Mouse (Mus musculus): ENCODE data around the gene Pagr1b. TPM values are rescaled to one million over a fixed set of nuclear protein-coding genes. Genes with fewer than 3 reads are reported as not detected.
A peak's percentile ranks its signal among the peaks of the same experiment; 100 is the strongest.

The Pagr1b gene
- total and polyA plus RNA-seq, 3 experiments = not detected

DNA sequence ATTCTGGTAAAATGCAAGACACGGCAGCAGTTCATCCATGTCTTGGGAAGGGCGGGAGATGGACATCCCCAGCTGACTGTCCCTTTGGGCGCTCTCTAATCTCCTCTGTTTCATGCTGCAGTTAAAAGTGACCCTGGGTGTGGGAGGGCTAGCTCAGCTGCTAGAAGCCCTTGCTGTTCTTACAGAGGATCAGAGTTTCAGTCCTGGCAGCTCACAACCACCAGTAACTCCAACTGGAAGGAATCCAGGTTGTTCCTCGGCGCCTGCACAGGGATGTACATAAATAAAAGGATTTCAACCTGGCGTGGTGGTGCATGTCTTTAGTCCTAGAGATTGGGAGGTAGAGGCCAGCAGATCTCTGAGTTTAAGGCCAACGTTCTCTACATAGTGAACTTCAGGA, 33.2 kb downstream of the Pagr1b start:
- Histone ChIP-seq H3K27me3 (ENCODE audit: control insufficient read depth, insufficient read depth, low read length) (no peaks in the 10 kb centered on the region), H3K4me3 (no peak overlapping the region), H3K4me1 (ENCODE audit: control insufficient read depth, insufficient read depth, low read length) (no peaks in the 10 kb centered on the region; the same call in 1 of the 2 replicates), H3K79me2 (replicated peaks; ENCODE audit: control insufficient read depth, insufficient read depth, low read length) (no peaks in the 10 kb centered on the region), H3K27ac (no peak overlapping the region), H3K36me3 (ENCODE audit: control insufficient read depth, insufficient read depth, low read length) (peaks cover 3% of the 10 kb centered on the region; the same call in 1 of the 2 replicates), H3K9ac (ENCODE audit: low read depth, low read length) (no peak overlapping the region)
- no peak for DNase-seq
- TF ChIP-seq CTCF (IDR thresholded peaks at IDR 0.05) (no peak), POLR2A (IDR thresholded peaks at IDR 0.05; ENCODE audit: insufficient read depth, low read depth, low read length) (no peak), EP300 (IDR thresholded peaks at IDR 0.05; ENCODE audit: insufficient read depth, low read depth, low read length) (no peak)
- WGBS = 65% methylated on average over 7 of the region's 7 CpGs
- intact Hi-C loops (cut with DNase I) = no loop called here

DNA sequence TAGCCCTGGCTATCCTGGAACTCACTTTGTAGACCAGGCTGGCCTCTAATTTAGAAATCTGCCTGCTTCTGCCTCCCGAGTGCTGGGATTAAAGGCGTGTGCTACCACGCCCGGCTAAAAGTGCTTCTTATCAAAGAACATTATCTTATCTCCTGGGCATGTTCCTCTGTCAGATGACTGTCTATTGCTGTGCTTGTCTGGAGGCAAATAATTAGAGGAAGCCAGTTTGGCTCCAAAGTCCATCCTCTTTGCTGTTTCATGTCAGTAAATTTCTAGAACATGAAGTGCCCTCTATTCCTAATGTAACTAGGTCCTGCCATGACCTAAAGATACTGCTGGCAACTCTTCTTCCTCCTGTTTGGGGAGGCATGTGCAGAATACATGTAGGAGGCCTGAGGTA, 34.2 kb downstream of the Pagr1b start:
- no peak overlapping the region for H3K27ac ChIP-seq
- peaks cover 3% of the 10 kb centered on the region; the same call in 1 of the 2 replicates for H3K36me3 ChIP-seq (ENCODE audit: control insufficient read depth, insufficient read depth, low read length)
- peaks cover 2% of the 10 kb centered on the region for H3K4me1 ChIP-seq (ENCODE audit: control insufficient read depth, insufficient read depth, low read length)
- no peak for DNase-seq
- intact Hi-C loops (cut with DNase I) = no loop called here
- no peak for TF ChIP-seq EP300 (IDR thresholded peaks at IDR 0.05; ENCODE audit: insufficient read depth, low read depth, low read length)
- no peak for TF ChIP-seq POLR2A (IDR thresholded peaks at IDR 0.05; ENCODE audit: insufficient read depth, low read depth, low read length)
- no peak for TF ChIP-seq CTCF (IDR thresholded peaks at IDR 0.05)
- 67% methylated on average over 4 of the region's 4 CpGs for WGBS
- no peaks in the 10 kb centered on the region for H3K27me3 ChIP-seq (ENCODE audit: control insufficient read depth, insufficient read depth, low read length)
- no peak overlapping the region for H3K4me3 ChIP-seq
- H3K9ac ChIP-seq (ENCODE audit: low read depth, low read length) = no peak overlapping the region
- H3K79me2 ChIP-seq (replicated peaks; ENCODE audit: control insufficient read depth, insufficient read depth, low read length) = no peaks in the 10 kb centered on the region

DNA sequence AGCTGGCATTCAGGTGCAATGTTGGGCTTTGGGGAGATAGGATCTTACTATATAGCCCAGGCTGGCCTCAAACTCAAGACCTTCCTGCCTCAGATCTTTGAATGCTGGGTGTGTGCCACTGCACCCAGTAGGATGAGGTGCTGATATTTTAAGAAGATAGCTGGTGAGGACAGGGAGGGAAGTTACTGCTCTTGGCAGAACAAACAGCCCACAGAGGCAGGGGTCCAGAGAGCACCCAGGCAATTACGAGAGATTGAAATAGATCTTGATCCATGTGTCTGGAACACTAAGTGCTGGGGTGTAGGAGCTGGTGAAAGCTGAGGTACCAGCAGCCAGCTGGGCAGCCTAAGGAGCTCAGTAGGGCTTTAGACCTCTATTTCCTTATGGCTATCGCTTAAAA, 34.7 kb downstream of the Pagr1b start:
- no peak overlapping the region for H3K9ac ChIP-seq (ENCODE audit: low read depth, low read length)
- no peak overlapping the region for H3K27ac ChIP-seq
- TF ChIP-seq POLR2A (IDR thresholded peaks at IDR 0.05; ENCODE audit: insufficient read depth, low read depth, low read length) (no peak), EP300 (IDR thresholded peaks at IDR 0.05; ENCODE audit: insufficient read depth, low read depth, low read length) (no peak), CTCF (IDR thresholded peaks at IDR 0.05) (no peak)
- no peak for DNase-seq
- intact Hi-C loops (cut with DNase I) = no loop called here
- 74% methylated on average over 2 of the region's 2 CpGs for WGBS
- peaks cover 4% of the 10 kb centered on the region for H3K4me1 ChIP-seq (ENCODE audit: control insufficient read depth, insufficient read depth, low read length)
- peaks cover under 1% of the 10 kb centered on the region; the same call in 1 of the 2 replicates for H3K79me2 ChIP-seq (replicated peaks; ENCODE audit: control insufficient read depth, insufficient read depth, low read length)
- H3K4me3 ChIP-seq = no peak overlapping the region
- no peaks in the 10 kb centered on the region for H3K27me3 ChIP-seq (ENCODE audit: control insufficient read depth, insufficient read depth, low read length)
- peaks cover 3% of the 10 kb centered on the region; the same call in 1 of the 2 replicates for H3K36me3 ChIP-seq (ENCODE audit: control insufficient read depth, insufficient read depth, low read length)

DNA sequence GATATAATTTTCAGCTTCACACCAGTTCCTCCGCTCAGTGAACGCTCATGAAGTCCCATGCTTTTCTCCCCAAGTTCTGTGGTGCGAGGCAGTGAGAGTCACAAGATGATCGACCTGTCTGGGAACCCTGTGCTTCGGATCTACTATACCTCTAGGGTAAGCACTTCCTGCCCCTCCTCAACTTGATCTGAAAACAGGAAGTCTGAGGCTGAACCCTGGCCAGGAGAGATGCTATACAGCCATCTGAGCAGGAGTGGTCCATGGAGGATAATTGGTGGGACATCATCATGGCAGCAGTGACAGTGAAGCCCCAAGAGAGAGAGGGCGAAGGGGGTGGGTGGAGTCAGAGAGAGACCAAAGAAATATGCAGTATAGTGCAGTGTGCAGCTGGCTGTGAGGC, 37.4 kb downstream of the Pagr1b start:
- TF ChIP-seq POLR2A (IDR thresholded peaks at IDR 0.05; ENCODE audit: insufficient read depth, low read depth, low read length) = no peak
- no peak for TF ChIP-seq CTCF (IDR thresholded peaks at IDR 0.05)
- no peak for TF ChIP-seq EP300 (IDR thresholded peaks at IDR 0.05; ENCODE audit: insufficient read depth, low read depth, low read length)
- intact Hi-C loops (cut with DNase I) = no loop called here

DNA sequence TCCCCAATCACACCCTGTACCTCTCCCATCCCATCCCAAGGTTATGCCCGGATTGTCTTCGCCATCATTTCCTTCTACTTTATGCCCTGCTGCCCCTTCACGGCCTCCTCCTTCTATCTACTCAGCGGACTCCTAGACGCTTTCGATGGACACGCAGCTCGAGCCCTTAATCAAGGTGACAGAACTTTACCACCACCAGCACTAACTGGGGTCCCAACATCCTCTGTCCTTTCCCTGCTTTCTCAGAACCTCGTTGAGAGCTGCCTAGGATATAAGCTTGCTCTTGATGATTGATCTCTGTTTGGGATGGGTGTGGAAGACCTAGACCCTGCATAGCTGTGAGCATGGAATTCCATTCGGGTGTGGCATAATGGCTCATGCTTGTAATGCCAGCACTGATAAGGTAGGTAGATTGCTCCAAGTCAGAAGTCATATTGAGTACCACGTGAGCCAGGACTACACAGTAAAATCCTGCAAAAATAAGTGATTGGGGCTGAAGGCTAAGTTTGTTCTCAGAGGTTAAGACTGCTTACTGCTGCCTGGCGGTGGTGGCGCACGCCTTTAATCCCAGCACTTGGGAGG, 39.3 kb downstream of the Pagr1b start:
- H3K79me2 ChIP-seq (replicated peaks; ENCODE audit: control insufficient read depth, insufficient read depth, low read length) = peaks cover 3% of the 10 kb centered on the region; the same call in 1 of the 2 replicates
- peaks cover 3% of the 10 kb centered on the region; the same call in 1 of the 2 replicates for H3K36me3 ChIP-seq (ENCODE audit: control insufficient read depth, insufficient read depth, low read length)
- WGBS = 23% methylated on average over 14 of the region's 14 CpGs
- no peaks in the 10 kb centered on the region for H3K27me3 ChIP-seq (ENCODE audit: control insufficient read depth, insufficient read depth, low read length)
- peak overlapping the region; percentile 100 for H3K4me3 ChIP-seq
- intact Hi-C loops (cut with DNase I) = loop anchor here (1.0 to 2.0 kb wide), 3 partner anchors 40 to 114 kb away; partner anchors contain the start of genes Ino80e, Kctd13 and Pagr1a
- peaks cover 10% of the 10 kb centered on the region for H3K4me1 ChIP-seq (ENCODE audit: control insufficient read depth, insufficient read depth, low read length)
- H3K27ac ChIP-seq = peak overlapping the region; percentile 100
- peak in 1 of 2 experiments; percentile 35 for DNase-seq
- H3K9ac ChIP-seq (ENCODE audit: low read depth, low read length) = peak overlapping the region; percentile 91
- TF ChIP-seq POLR2A (IDR thresholded peaks at IDR 0.05; ENCODE audit: insufficient read depth, low read depth, low read length) = no peak
- TF ChIP-seq EP300 (IDR thresholded peaks at IDR 0.05; ENCODE audit: insufficient read depth, low read depth, low read length) = no peak
- TF ChIP-seq CTCF (IDR thresholded peaks at IDR 0.05) = no peak

More for the DNA sequence above, 37.4 kb downstream of the Pagr1b start:
- no peak overlapping the region for H3K9ac ChIP-seq (ENCODE audit: low read depth, low read length)
- no peaks in the 10 kb centered on the region for H3K27me3 ChIP-seq (ENCODE audit: control insufficient read depth, insufficient read depth, low read length)
- 62% methylated on average over 6 of the region's 6 CpGs for WGBS
- H3K4me3 ChIP-seq = no peak overlapping the region
- no peak overlapping the region for H3K27ac ChIP-seq
- H3K4me1 ChIP-seq (ENCODE audit: control insufficient read depth, insufficient read depth, low read length) = peaks cover 8% of the 10 kb centered on the region
- no peak for DNase-seq
- peaks cover 3% of the 10 kb centered on the region; the same call in 1 of the 2 replicates for H3K79me2 ChIP-seq (replicated peaks; ENCODE audit: control insufficient read depth, insufficient read depth, low read length)
- peaks cover 3% of the 10 kb centered on the region; the same call in 1 of the 2 replicates for H3K36me3 ChIP-seq (ENCODE audit: control insufficient read depth, insufficient read depth, low read length)

All from heart, adult 2 months (tissue).